Mouse (Mus musculus): ENCODE data around the gene Mllt6.
A peak's percentile ranks its signal among the peaks of the same experiment; 100 is the strongest.

Gene Mllt6

GRCm38 (mm10) chr11:97697199-97697890 is 34.1 kb downstream of the Mllt6 start:
- no peak for TF ChIP-seq GATA4 (IDR thresholded peaks at IDR 0.05; ENCODE audit: insufficient replicate concordance, low read length)

GRCm38 (mm10) chr11:97697891-97698529 is 34.8 kb downstream of the Mllt6 start:
- no peak for TF ChIP-seq GATA4 (IDR thresholded peaks at IDR 0.05; ENCODE audit: insufficient replicate concordance, low read length)

GRCm38 (mm10) chr11:97698741-97699611 is 35.8 kb downstream of the Mllt6 start:
- no peak for TF ChIP-seq GATA4 (IDR thresholded peaks at IDR 0.05; ENCODE audit: insufficient replicate concordance, low read length)

GRCm38 (mm10) chr11:97699626-97700002 is 36.4 kb downstream of the Mllt6 start:
- TF ChIP-seq GATA4 (IDR thresholded peaks at IDR 0.05; ENCODE audit: insufficient replicate concordance, low read length) = no peak

- no peak for TF ChIP-seq GATA4 (IDR thresholded peaks at IDR 0.05; ENCODE audit: insufficient replicate concordance, low read length)
Observed at GRCm38 (mm10) chr11:97700003-97700745, 37.0 kb downstream of the Mllt6 start, which contains the start of gene Pcgf2. Pcgf2 (minus strand) TSS chr11:97700497.

GRCm38 (mm10) chr11:97700746-97701580 is 37.7 kb downstream of the Mllt6 start:
- TF ChIP-seq GATA4 (IDR thresholded peaks at IDR 0.05; ENCODE audit: insufficient replicate concordance, low read length) = no peak; the same call in 1 of the 2 replicates

- TF ChIP-seq GATA4 (IDR thresholded peaks at IDR 0.05; ENCODE audit: insufficient replicate concordance, low read length) = no peak
Observed at GRCm38 (mm10) chr11:97701581-97702392, 38.6 kb downstream of the Mllt6 start.

GRCm38 (mm10) chr11:97702393-97702745 is 39.2 kb downstream of the Mllt6 start:
- no peak for TF ChIP-seq GATA4 (IDR thresholded peaks at IDR 0.05; ENCODE audit: insufficient replicate concordance, low read length)

- peak; percentile 22; the same call in 1 of the 2 replicates for TF ChIP-seq GATA4 (IDR thresholded peaks at IDR 0.05; ENCODE audit: insufficient replicate concordance, low read length)
Observed at GRCm38 (mm10) chr11:97703039-97703826, 40.0 kb downstream of the Mllt6 start, which contains the start of gene Psmb3. Psmb3 (plus strand) TSS chr11:97703399.

- no peak for TF ChIP-seq GATA4 (IDR thresholded peaks at IDR 0.05; ENCODE audit: insufficient replicate concordance, low read length)
Observed at GRCm38 (mm10) chr11:97711200-97711900, 48.1 kb downstream of the Mllt6 start.

- no peak for TF ChIP-seq GATA4 (IDR thresholded peaks at IDR 0.05; ENCODE audit: insufficient replicate concordance, low read length)
Observed at GRCm38 (mm10) chr11:97712286-97712685, 49.1 kb downstream of the Mllt6 start.

GRCm38 (mm10) chr11:97713896-97714295 is 50.7 kb downstream of the Mllt6 start:
- TF ChIP-seq GATA4 (IDR thresholded peaks at IDR 0.05; ENCODE audit: insufficient replicate concordance, low read length) = no peak
